Mouse (Mus musculus) heart, embryonic 14.5 days (tissue): ENCODE measurements around the gene Pnpla8. TPM values are rescaled to one million over a fixed set of nuclear protein-coding genes. Genes with fewer than 3 reads are reported as not detected.

Experiments used
- ATAC-seq: fragments of 200-750 bp; cut with Nextera tagmentation; 2 replicates; pipeline ENCODE4 v1.8.0; 2017; ENCODE audit warnings: low read depth, moderate TSS enrichment; ENCODE audit not compliant: insufficient number of reproducible peaks, insufficient read depth, low FRiP score
- H3K27ac ChIP-seq, 2 experiments: fragments of 200-500 bp in 1 of 2; fragments of 300-500 bp in 1 of 2; sonication (generic) in 1 of 2; replicated peaks in 1 of 2; 2 replicates each; pipeline ENCODE4 v1.5.1; 2012 to 2014; ENCODE audit warnings: low read depth in 2 of 2, low read length in 2 of 2, control low read depth in 1 of 2, mild to moderate bottlenecking in 1 of 2, mixed read lengths in 1 of 2; ENCODE audit not compliant: control insufficient read depth in 1 of 2, insufficient read depth in 1 of 2
- H3K27me3 ChIP-seq: fragments of 300-500 bp; sonication (generic); 2 replicates; pipeline ENCODE4 v1.6.1; 2014; ENCODE audit warnings: mild to moderate bottlenecking, low read length, control low read depth; ENCODE audit not compliant: control insufficient read depth, insufficient read depth
- H3K36me3 ChIP-seq: fragments of 300-500 bp; sonication (generic); 2 replicates; pipeline ENCODE4 v1.6.1; 2014; ENCODE audit warnings: mild to moderate bottlenecking, control low read depth, low read length, mixed read lengths; ENCODE audit not compliant: control insufficient read depth, insufficient read depth
- H3K4me1 ChIP-seq, 2 experiments: fragments of 200-500 bp in 1 of 2; fragments of 300-500 bp in 1 of 2; sonication (generic) in 1 of 2; 2 replicates each; pipeline ENCODE4 v1.6.1; 2012 to 2014; ENCODE audit warnings: low read length in 2 of 2, control low read depth in 1 of 2, mixed read lengths in 1 of 2; ENCODE audit not compliant: control insufficient read depth in 2 of 2, insufficient read depth in 2 of 2
- H3K4me2 ChIP-seq: fragments of 300-500 bp; sonication (generic); 2 replicates; pipeline ENCODE4 v1.6.1; 2014; ENCODE audit warnings: mild to moderate bottlenecking, low read length
- H3K4me3 ChIP-seq, 2 experiments: fragments of 200-500 bp in 1 of 2; fragments of 300-500 bp in 1 of 2; sonication (generic) in 1 of 2; 2 replicates each; pipeline ENCODE4 v1.5.1; 2012 to 2014; ENCODE audit warnings: low read length in 2 of 2, mild to moderate bottlenecking in 2 of 2, control low read depth in 1 of 2, low read depth in 1 of 2, moderate library complexity in 1 of 2; ENCODE audit not compliant: control insufficient read depth in 1 of 2, insufficient read depth in 1 of 2
- H3K9ac ChIP-seq: fragments of 300-500 bp; sonication (generic); 2 replicates; pipeline ENCODE4 v1.6.1; 2014; ENCODE audit warnings: mild to moderate bottlenecking, low read length
- H3K9me3 ChIP-seq: fragments of 300-500 bp; sonication (generic); 2 replicates; pipeline ENCODE4 v1.6.1; 2016; ENCODE audit warnings: low read length, control low read depth; ENCODE audit not compliant: control insufficient read depth
- WGBS: fragments of 180-500 bp; shearing (Covaris S2); extraction: QIAGEN DNeasy Blood & Tissue Kit; methylation state at CpG from one replicate; pipeline ENCODE4 v1.1.7; 2014; 5-methylcytosine and 5-hydroxymethylcytosine counted together
- polyA plus RNA-seq: library from polyadenylated mRNA; unstranded; fragments of >200 nt; fragmentation: Nextera tagmentation; extraction: Ambion mirVana; gene quantifications from 2 replicates; pipeline ENCODE4 v1.2.1, GENCODE M21; 2014

The Pnpla8 gene
- polyA plus RNA-seq, 1 experiment from 2014 or later: 73.8 TPM

DNA sequence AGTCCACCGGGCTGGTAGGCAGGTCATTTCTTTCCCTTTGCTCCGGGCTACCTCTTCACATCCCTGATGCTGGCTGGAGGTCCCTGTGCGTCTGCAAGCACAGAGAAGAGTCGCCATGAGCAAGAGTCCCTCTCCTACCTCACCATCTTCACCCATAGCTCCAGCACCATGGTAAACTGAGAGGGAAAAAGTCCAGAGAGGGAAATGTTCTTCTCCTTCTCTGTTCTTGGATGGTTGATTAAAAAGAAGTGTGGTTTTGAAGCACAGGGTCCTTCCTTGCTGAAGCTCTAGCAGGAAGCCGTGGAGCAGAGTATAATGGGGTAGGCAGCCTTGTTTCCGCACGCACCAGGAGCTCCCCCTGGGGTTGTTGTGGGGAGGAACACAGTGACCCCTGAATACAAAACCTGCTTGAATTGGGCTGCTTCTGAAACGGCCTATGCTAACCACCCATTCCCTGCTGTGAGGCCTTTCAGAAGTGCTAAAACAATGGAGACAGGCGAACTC is 109.1 kb downstream of the Pnpla8 start:
- H3K4me1 ChIP-seq: peaks cover 6 to 13% of the 10 kb centered on the region in 2 experiments; a peak in 3 of 4 replicates
- peak overlapping the region; percentile 51 for H3K9ac ChIP-seq

DNA sequence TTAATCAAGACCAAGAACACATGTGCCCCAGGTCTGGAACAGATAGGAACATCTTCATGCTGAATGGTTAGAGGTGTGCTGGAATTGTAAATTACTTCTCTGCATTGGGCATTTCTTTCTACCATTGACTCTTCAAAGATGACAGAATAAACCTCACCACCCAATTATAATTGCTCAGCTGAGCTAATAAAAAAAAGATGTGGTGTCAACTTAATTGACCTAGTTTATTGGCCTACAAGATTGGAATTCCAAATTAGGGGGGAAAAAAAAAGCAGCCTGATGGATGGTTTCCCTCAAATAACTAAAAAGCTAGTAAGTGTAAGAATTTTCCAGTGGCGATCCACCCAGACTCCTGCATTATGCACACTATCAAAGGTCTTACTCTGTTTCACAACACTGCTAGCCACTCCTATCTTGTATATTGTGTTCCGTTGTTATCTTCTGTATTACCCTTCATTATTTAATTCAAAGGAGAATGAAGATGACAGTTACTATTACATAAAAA is 116.0 kb downstream of the Pnpla8 start:
- Histone ChIP-seq H3K36me3 (no peaks in the 10 kb centered on the region), H3K9ac (no peak overlapping the region), H3K4me1 (no peaks in the 10 kb centered on the region), H3K27ac (no peak overlapping the region), H3K9me3 (no peaks in the 10 kb centered on the region), H3K4me3 (no peak overlapping the region), H3K4me2 (no peak overlapping the region), H3K27me3 (no peaks in the 10 kb centered on the region)
- WGBS: 90% methylated on average over 2 of the region's 2 CpGs
- no peak for ATAC-seq

More for the DNA sequence above, 109.1 kb downstream of the Pnpla8 start:
- H3K27me3 ChIP-seq: peaks cover 20% of the 10 kb centered on the region
- peak overlapping the region; percentile 99 for H3K4me2 ChIP-seq
- no peaks in the 10 kb centered on the region for H3K9me3 ChIP-seq
- no peak for ATAC-seq
- 3% methylated on average over 9 of the region's 9 CpGs for WGBS
- peak overlapping the region; percentile 51 to 63 for H3K4me3 ChIP-seq
- no peak overlapping the region for H3K27ac ChIP-seq
- no peaks in the 10 kb centered on the region for H3K36me3 ChIP-seq

DNA sequence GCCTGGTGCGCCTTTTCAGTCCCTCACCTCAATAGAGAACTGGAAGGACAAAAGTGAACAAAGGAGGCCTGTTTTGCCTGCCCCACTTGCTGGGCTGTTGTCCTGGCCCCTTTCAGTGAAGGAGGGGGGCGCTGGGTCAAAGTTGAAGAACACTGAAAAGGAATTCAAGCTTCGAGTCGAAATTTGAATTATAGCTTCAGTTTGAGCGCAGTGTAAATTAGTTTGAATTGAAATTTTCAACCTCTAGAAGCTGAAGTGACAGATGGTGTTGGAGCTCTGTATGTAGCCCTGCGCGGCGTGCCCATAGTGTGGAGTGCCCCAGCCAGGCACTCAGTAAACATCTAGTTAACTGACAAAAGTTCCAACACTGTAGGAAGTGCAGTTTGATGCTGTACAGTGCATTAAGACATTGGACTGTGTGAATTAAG is 117.0 kb downstream of the Pnpla8 start:
- Histone ChIP-seq H3K27me3 (no peaks in the 10 kb centered on the region), H3K27ac (no peak overlapping the region), H3K36me3 (no peaks in the 10 kb centered on the region), H3K4me3 (no peak overlapping the region), H3K4me2 (no peak overlapping the region), H3K4me1 (no peaks in the 10 kb centered on the region), H3K9me3 (no peaks in the 10 kb centered on the region), H3K9ac (no peak overlapping the region)
- WGBS: 61% methylated on average over 8 of the region's 8 CpGs
- no peak for ATAC-seq

DNA sequence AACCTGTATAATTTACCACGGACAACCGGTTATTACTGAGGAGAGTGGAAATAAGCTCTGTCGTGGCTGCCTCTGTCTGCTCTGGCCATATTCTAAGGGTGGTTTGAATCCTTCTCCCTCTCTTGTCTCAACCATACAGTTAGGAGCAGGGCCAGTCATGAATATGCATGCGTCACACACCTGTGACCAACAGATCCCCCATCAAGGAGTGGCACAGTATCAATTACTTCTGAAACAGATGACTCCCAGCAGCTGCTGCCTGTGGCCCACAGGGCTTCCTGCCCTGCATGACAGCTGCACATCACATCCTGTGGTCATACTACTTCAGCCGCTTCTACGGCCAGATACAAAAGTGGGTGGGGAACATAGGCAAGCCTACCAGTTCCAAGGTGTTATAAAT is 122.9 kb downstream of the Pnpla8 start:
- H3K27ac ChIP-seq: no peak overlapping the region
- no peaks in the 10 kb centered on the region for H3K36me3 ChIP-seq
- no peaks in the 10 kb centered on the region for H3K27me3 ChIP-seq
- no peak overlapping the region for H3K9ac ChIP-seq
- H3K4me1 ChIP-seq: no peaks in the 10 kb centered on the region
- H3K4me3 ChIP-seq: no peak overlapping the region
- 65% methylated on average over 6 of the region's 6 CpGs for WGBS
- no peaks in the 10 kb centered on the region for H3K9me3 ChIP-seq
- H3K4me2 ChIP-seq: no peak overlapping the region
- ATAC-seq: no peak

DNA sequence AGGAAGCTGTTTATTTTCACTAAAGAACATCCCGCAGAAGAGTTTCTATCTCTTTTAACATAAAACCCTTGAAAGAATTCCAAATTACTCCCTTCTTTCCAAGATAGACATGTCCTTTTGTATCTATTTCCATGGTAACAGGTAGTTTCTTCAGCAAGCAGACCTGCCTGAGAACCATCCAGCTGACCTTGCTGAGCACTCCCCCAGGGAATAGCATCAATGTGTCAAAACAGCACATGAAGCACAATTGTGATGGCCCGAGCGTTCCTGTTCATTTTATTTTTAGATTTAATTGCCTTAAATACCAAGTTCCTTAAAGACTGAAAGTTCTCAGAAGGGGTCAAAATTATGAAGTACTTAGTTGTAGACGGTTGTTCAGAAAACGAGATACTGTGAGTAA is 124.1 kb downstream of the Pnpla8 start:
- 69% methylated on average over 5 of the region's 5 CpGs for WGBS
- Histone ChIP-seq H3K4me1 (no peaks in the 10 kb centered on the region), H3K4me2 (no peak overlapping the region), H3K9ac (no peak overlapping the region), H3K27ac (no peak overlapping the region), H3K27me3 (no peaks in the 10 kb centered on the region), H3K36me3 (no peaks in the 10 kb centered on the region), H3K9me3 (no peaks in the 10 kb centered on the region), H3K4me3 (no peak overlapping the region)
- ATAC-seq: no peak

DNA sequence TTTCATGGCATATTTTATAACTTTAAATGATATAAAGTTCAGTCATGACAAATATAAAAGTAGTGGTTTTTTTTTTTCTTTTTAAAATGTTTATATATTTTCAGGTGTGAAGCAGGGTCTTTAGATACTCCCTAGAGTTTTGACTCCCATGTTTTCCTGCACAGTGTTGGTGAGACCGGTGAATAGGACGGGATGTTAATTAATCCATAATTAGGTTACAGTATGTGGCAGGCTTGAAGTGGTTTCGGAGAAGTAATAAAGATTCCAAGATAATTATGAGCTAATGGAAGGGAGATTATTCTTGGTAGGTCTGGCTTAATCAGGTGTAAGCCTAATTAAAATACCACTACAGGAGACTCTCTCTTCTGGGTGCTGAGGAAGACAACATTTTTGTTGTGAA is 125.0 kb downstream of the Pnpla8 start:
- Histone ChIP-seq H3K36me3 (no peaks in the 10 kb centered on the region), H3K9me3 (no peaks in the 10 kb centered on the region), H3K27ac (no peak overlapping the region), H3K9ac (no peak overlapping the region), H3K27me3 (no peaks in the 10 kb centered on the region), H3K4me3 (no peak overlapping the region), H3K4me1 (no peaks in the 10 kb centered on the region), H3K4me2 (no peak overlapping the region)
- no peak for ATAC-seq
- WGBS: 79% methylated on average over 3 of the region's 3 CpGs

DNA sequence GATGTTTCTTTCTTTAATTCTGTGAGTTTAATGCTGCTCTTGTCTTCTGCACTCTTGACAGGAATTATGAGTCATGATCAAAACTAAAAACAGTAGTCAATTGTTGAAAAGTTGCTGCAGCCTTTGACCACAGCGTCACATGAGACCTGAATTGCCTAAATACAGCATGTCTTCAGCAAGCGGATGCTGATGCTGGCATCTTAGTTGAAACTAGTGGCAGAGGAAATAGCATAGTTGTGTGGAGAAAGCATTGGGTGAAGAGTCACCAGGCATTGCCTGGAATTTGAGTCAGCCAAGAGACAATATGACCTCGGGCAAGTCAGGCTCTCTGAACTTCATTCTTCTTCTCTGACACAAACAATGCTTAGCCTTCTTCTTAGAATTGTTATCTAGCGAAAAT is 133.9 kb downstream of the Pnpla8 start:
- H3K27ac ChIP-seq: no peak overlapping the region
- no peaks in the 10 kb centered on the region for H3K36me3 ChIP-seq
- no peak overlapping the region for H3K4me2 ChIP-seq
- 71% methylated on average over 4 of the region's 4 CpGs for WGBS
- H3K4me3 ChIP-seq: no peak overlapping the region
- H3K9ac ChIP-seq: no peak overlapping the region
- no peaks in the 10 kb centered on the region for H3K4me1 ChIP-seq
- no peak for ATAC-seq
- H3K9me3 ChIP-seq: no peaks in the 10 kb centered on the region
- H3K27me3 ChIP-seq: no peaks in the 10 kb centered on the region

DNA sequence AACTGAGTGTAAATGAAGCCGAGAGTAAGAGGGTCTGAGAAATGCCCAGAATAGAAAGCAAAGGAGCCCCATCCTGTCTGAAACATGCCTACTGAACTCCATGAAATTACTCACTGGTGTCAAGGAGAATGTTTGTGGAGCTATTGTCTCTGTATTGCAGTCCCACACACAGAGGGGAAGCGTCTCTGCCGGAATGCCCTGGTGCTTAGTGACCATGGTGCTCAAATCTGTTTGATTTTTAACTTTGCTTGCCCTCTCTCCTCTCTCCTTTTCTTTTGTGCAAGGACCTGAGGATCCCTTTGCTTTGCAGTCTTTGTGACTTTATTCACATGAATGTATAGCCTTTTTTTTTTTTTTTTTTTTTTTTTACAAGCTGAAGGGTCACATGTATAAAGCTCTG is 136.3 kb downstream of the Pnpla8 start:
- no peak overlapping the region for H3K4me2 ChIP-seq
- H3K27ac ChIP-seq: no peak overlapping the region
- no peaks in the 10 kb centered on the region for H3K4me1 ChIP-seq
- no peaks in the 10 kb centered on the region for H3K27me3 ChIP-seq
- no peak for ATAC-seq
- no peak overlapping the region for H3K4me3 ChIP-seq
- H3K9me3 ChIP-seq: no peaks in the 10 kb centered on the region
- no peak overlapping the region for H3K9ac ChIP-seq
- WGBS: 55% methylated on average over 3 of the region's 3 CpGs
- no peaks in the 10 kb centered on the region for H3K36me3 ChIP-seq
